Comparison of ENCODE assay signal across 26 mouse cellular contexts in the genomic region with DNA sequence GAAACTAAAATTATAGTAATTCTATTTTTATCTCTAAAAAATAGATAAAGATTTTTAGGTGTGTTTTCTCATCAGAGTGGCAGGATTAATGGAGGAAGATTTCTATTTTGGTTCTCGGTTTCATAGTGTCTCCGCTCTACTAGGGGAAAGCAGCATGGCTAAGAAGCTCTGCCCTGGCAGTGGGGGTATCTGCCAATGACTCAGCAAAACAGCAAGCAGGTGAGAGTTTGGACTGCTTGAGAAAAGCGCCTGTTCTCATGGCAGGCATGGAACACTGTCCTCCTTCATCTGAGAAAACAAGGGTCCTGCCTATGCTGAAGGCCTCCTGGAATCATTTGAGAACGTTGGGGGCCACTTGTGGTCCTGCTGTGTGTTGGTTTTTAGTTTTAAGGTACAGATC. TPM values are rescaled to one million over a fixed set of nuclear protein-coding genes. Genes with fewer than 3 reads are reported as not detected.
DNase-seq lines count a peak whose midpoint lies in the region; ATAC-seq and TF ChIP-seq lines count a peak whose summit lies in the region.
"Had no signal": no experiment of that assay in that cellular context is flagged by ENCODE, and none has a peak within 500 bp of the region (broad histone marks: within the 10 kb centered on the region; RNA-seq: fewer than 3 reads in every experiment).

No protein-coding gene starts in this region.

- peaks cover 0 to 2% of the 10 kb centered on the region in 2 experiments; a peak in 1 of 4 replicates for H3K4me1 ChIP-seq in ES-E14 (ENCODE audit: control insufficient read depth in 2 of 2, insufficient read depth in 2 of 2, low read length in 2 of 2, poor library complexity in 1 of 2)
- H3K4me1 ChIP-seq in MEL (ENCODE audit: control insufficient read depth in 1 of 2, insufficient read depth in 2 of 2, low read length in 2 of 2): peaks cover 7 to 19% of the 10 kb centered on the region in 2 experiments
- H3K4me1 ChIP-seq in liver, embryonic 16.5 days (ENCODE audit: control insufficient read depth, low read depth, low read length): peaks cover 31% of the 10 kb centered on the region
- 0 out of 2 replicates have a peak, but pooled peaks cover 2% of the 10 kb centered on the region for H3K4me1 ChIP-seq in intestine, embryonic 15.5 days (replicated peaks)
- H3K4me1 ChIP-seq: forebrain, embryonic 15.5 days had no signal

- intact Hi-C loops in left cerebral cortex, postnatal 36 days (cut with DNase I): no loop called here

- no peaks in the 10 kb centered on the region for H3K27me3 ChIP-seq in MEL (ENCODE audit: control insufficient read depth in 1 of 2, insufficient read depth in 2 of 2, low read length in 2 of 2)
- no peaks in the 10 kb centered on the region for H3K27me3 ChIP-seq in liver, embryonic 16.5 days (ENCODE audit: control insufficient read depth, insufficient read depth, low read depth, low read length)
- H3K27me3 ChIP-seq in intestine, embryonic 15.5 days (replicated peaks): no peaks in the 10 kb centered on the region
- H3K27me3 ChIP-seq: forebrain, embryonic 12.5 days; forebrain, embryonic 15.5 days; heart, embryonic 12.5 days; heart, embryonic 15.5 days; Patski had no signal

- in situ Hi-C loops in ES-E14 (cut with MboI; ENCODE audit: low sequenced_read_pairs in 2 of 2, unreplicated experiment in 2 of 2): loop anchor here in 1 of 2 experiments (25.0 kb wide), 1 partner anchor 487 kb away; no protein-coding TSS in a partner anchor

- no peaks in the 10 kb centered on the region for H3K79me2 ChIP-seq in MEL (ENCODE audit: control insufficient read depth, insufficient read depth, low read length, poor library complexity)

- H3K27ac ChIP-seq in ES-E14 (ENCODE audit: insufficient read depth, low read depth, low read length, poor library complexity, severe bottlenecking): no peak overlapping the region
- H3K27ac ChIP-seq in MEL (ENCODE audit: control insufficient read depth, low read depth, low read length): no peak overlapping the region
- peak overlapping the region; percentile 14 for H3K27ac ChIP-seq in liver, embryonic 16.5 days (ENCODE audit: low read length)
- H3K27ac ChIP-seq in intestine, embryonic 15.5 days: no peak overlapping the region
- H3K27ac ChIP-seq: forebrain, embryonic 12.5 days; forebrain, embryonic 15.5 days; heart, embryonic 15.5 days; hindbrain, embryonic 10.5 days; hindbrain, embryonic 14.5 days; hindbrain, postnatal 0 days had no signal

- no peak for TF ChIP-seq CTCF in MEL (IDR thresholded peaks at IDR 0.05 in 2 of 3, conservative IDR thresholded peaks at IDR 0.05 in 1 of 3; ENCODE audit: control insufficient read depth in 1 of 3, insufficient read depth in 1 of 3, low read depth in 2 of 3, low read length in 3 of 3, poor library complexity in 1 of 3, severe bottlenecking in 1 of 3)

- H3K9ac ChIP-seq in ES-E14 (ENCODE audit: insufficient read depth, low read depth, low read length, poor library complexity, severe bottlenecking) (no peak overlapping the region), MEL (ENCODE audit: control insufficient read depth, low read depth, low read length, poor library complexity, severe bottlenecking) (no peak overlapping the region)
- no peak overlapping the region for H3K9ac ChIP-seq in liver, embryonic 16.5 days (ENCODE audit: low read depth, low read length)
- no peak overlapping the region for H3K9ac ChIP-seq in intestine, embryonic 15.5 days
- H3K9ac ChIP-seq: forebrain, embryonic 12.5 days; forebrain, embryonic 15.5 days; heart, embryonic 12.5 days; heart, embryonic 15.5 days; hindbrain, embryonic 14.5 days had no signal

- H3K9me3 ChIP-seq in ES-E14 (ENCODE audit: control insufficient read depth, insufficient read depth, low read depth, low read length) (no peaks in the 10 kb centered on the region), MEL (replicated peaks; ENCODE audit: insufficient read depth, low read length) (no peaks in the 10 kb centered on the region)
- no peaks in the 10 kb centered on the region for H3K9me3 ChIP-seq in liver, embryonic 16.5 days (replicated peaks; ENCODE audit: control insufficient read depth, low read length)
- no peaks in the 10 kb centered on the region for H3K9me3 ChIP-seq in intestine, embryonic 15.5 days
- H3K9me3 ChIP-seq: forebrain, embryonic 12.5 days; forebrain, embryonic 15.5 days; heart, embryonic 12.5 days; heart, embryonic 15.5 days; hindbrain, embryonic 10.5 days had no signal

- TF ChIP-seq EP300 in MEL (IDR thresholded peaks at IDR 0.05; ENCODE audit: low read depth in 1 of 2, low read length in 2 of 2): no peak

- TF ChIP-seq POLR2A in MEL (IDR thresholded peaks at IDR 0.05; ENCODE audit: control insufficient read depth in 1 of 2, insufficient read depth in 1 of 2, low read depth in 1 of 2, low read length in 2 of 2, poor library complexity in 1 of 2): no peak

- ATAC-seq in erythroblast, adult 5-6 weeks (replicated peaks; ENCODE audit: low FRiP score, poor library complexity, severe bottlenecking): 0 out of 2 replicates have a peak, but pooled peaks have one; percentile 47
- no peak; the same call in 1 of the 2 replicates for ATAC-seq in liver, embryonic 16.5 days (ENCODE audit: low read depth)
- no peak for ATAC-seq in intestine, embryonic 15.5 days
- ATAC-seq: CD4-positive, CD25-positive, alpha-beta regulatory T cell, adult 4 months; forebrain, embryonic 15.5 days; hindbrain, postnatal 0 days; inflammation-experienced regulatory T-cells, adult 6 months; Patski had no signal

- no peak for TF ChIP-seq RAD21 in MEL (IDR thresholded peaks at IDR 0.05; ENCODE audit: low read depth, low read length)

- DNase-seq in ES-E14 (ENCODE audit: low read depth, low spot score): no peak
- DNase-seq in MEL (ENCODE audit: low read depth, low spot score): peak; percentile 24
- no peak for DNase-seq in left cerebral cortex, postnatal 36 days (ENCODE audit: low spot score in 2 of 2)
- DNase-seq in thymus, postnatal 25 days: no peak
- DNase-seq: cerebellum, adult 11-12 months; cerebellum, adult 8-10 months; cerebellum, postnatal 36 days; embryo, embryonic 11 days; gastrocnemius, postnatal 25 days; heart, adult 18-20 months; heart, postnatal 10 days; heart, postnatal 36 days had no signal

- H3K4me2 ChIP-seq in liver, embryonic 16.5 days (ENCODE audit: low read depth, low read length): no peak overlapping the region
- no peak overlapping the region for H3K4me2 ChIP-seq in intestine, embryonic 15.5 days (replicated peaks)
- H3K4me2 ChIP-seq: forebrain, embryonic 12.5 days; forebrain, embryonic 15.5 days; heart, embryonic 12.5 days; heart, embryonic 15.5 days; hindbrain, embryonic 14.5 days had no signal

- H3K36me3 ChIP-seq in ES-E14 (ENCODE audit: control insufficient read depth, insufficient read depth, low read length, poor library complexity, severe bottlenecking) (no peaks in the 10 kb centered on the region), MEL (ENCODE audit: control insufficient read depth in 1 of 2, insufficient read depth in 2 of 2, low read length in 2 of 2) (peaks cover 0 to 17% of the 10 kb centered on the region in 2 experiments; a peak in 2 of 4 replicates)
- H3K36me3 ChIP-seq in liver, embryonic 16.5 days (ENCODE audit: control insufficient read depth, insufficient read depth): no peaks in the 10 kb centered on the region
- no peaks in the 10 kb centered on the region for H3K36me3 ChIP-seq in intestine, embryonic 15.5 days
- H3K36me3 ChIP-seq: heart, embryonic 12.5 days; heart, embryonic 15.5 days had no signal

- 58% methylated on average over 4 of the region's 4 CpGs for WGBS in liver, embryonic 16.5 days (ENCODE audit: insufficient replicate concordance)
- 81% methylated on average over 4 of the region's 4 CpGs for WGBS in intestine, embryonic 15.5 days

- H3K4me3 ChIP-seq in ES-E14 (ENCODE audit: insufficient read depth in 1 of 2, low read depth in 1 of 2, low read length in 2 of 2, poor library complexity in 1 of 2, severe bottlenecking in 1 of 2) (no peak overlapping the region), MEL (ENCODE audit: control insufficient read depth in 1 of 2, insufficient read depth in 1 of 2, low read depth in 2 of 2, low read length in 2 of 2) (no peak overlapping the region)
- no peak overlapping the region for H3K4me3 ChIP-seq in liver, embryonic 16.5 days (ENCODE audit: low read depth, low read length)
- H3K4me3 ChIP-seq in intestine, embryonic 15.5 days (replicated peaks): no peak overlapping the region
- H3K4me3 ChIP-seq: forebrain, embryonic 12.5 days; forebrain, embryonic 15.5 days; heart, embryonic 12.5 days; heart, embryonic 15.5 days; hindbrain, embryonic 10.5 days had no signal

TF ChIP-seq in ES-E14, 5 proteins besides CTCF, POLR2A, EP300 and RAD21:
- no peak for TF ChIP-seq HCFC1 (IDR thresholded peaks at IDR 0.05; ENCODE audit: borderline replicate concordance, insufficient read depth, low read length)
- peak; percentile 75 for TF ChIP-seq MAFK (IDR thresholded peaks at IDR 0.05; ENCODE audit: insufficient read depth, low read depth, low read length)

TF ChIP-seq in MEL, 35 proteins besides CTCF, POLR2A, EP300 and RAD21:
- TF ChIP-seq ZKSCAN1 (IDR thresholded peaks at IDR 0.05; ENCODE audit: low read depth, low read length) (no peak), ELF1 (IDR thresholded peaks at IDR 0.05; ENCODE audit: low read depth, low read length) (no peak), TBP (IDR thresholded peaks at IDR 0.05; ENCODE audit: low read depth, low read length) (no peak), USF2 (IDR thresholded peaks at IDR 0.05; ENCODE audit: borderline replicate concordance in 1 of 2, insufficient read depth in 1 of 2, low read depth in 1 of 2, low read length in 2 of 2) (no peak), GABPA (IDR thresholded peaks at IDR 0.05; ENCODE audit: low read depth, low read length) (peak; percentile 72; the same call in 1 of the 2 replicates)
TF ChIP-seq in MEL: peak in this region for 1.

RNA-seq across cellular contexts. Expression of gene Lypd6b, which starts 12.3 kb away (rescaled TPM):
- total RNA-seq in ES-E14 (2012; rRNA removed): 0.18 and 0.48 TPM in 2 replicates
- total RNA-seq in MEL (2012; rRNA removed): not detected in 2 replicates
- not detected for polyA plus RNA-seq in MEL (2012; ENCODE audit: insufficient read depth in 1 of 2, insufficient read length in 2 of 2, low read depth in 1 of 2, low replicate concordance in 2 of 2, missing spikeins in 1 of 2)
- total RNA-seq in erythroblast, adult 5-6 weeks (2015; ENCODE audit: low replicate concordance): not detected in 2 replicates
- total RNA-seq in erythroblast, adult 5-6 weeks (2017; ENCODE audit: low replicate concordance): not detected in 2 replicates
- polyA plus RNA-seq in liver, embryonic 16.5 days (2015; fragmentation: Nextera tagmentation; extraction: Ambion mirVana): 0.04 TPM in 1 of 2 replicates, not detected in the other
- 1 to 10 TPM; 7.8 to 9.0 TPM for total RNA-seq in left cerebral cortex, postnatal 36 days (2021)
- 2.0 and 2.8 TPM in 2 replicates for polyA plus RNA-seq in intestine, embryonic 15.5 days (2015; fragmentation: Nextera tagmentation; extraction: Ambion mirVana)
- total RNA-seq: gastrocnemius, adult 8-10 months; gastrocnemius, postnatal 25 days; heart, postnatal 36 days had no signal
